Mouse (Mus musculus) spleen, postnatal 4 days (tissue): ENCODE measurements around the gene Pgam2.
"Not testable (repeated sequence)": the region's sequence is repeated elsewhere in the genome, so short reads cannot be mapped to it uniquely, and the experiment has no call there.

ENCODE experiments used
- DNase-seq, 2 experiments: peaks; one replicate each; pipeline ENCODE4 v3.0.0; 2022; ENCODE audit warnings: low spot score in 2 of 2

The Pgam2 gene

GRCm38 (mm10) chr11:5803551-5803981 is at the start of gene Pgam2:
Gene Pgam2, minus strand, starts transcription at chr11:5803733.
- no peak for DNase-seq

GRCm38 (mm10) chr11:5852314-5852713 is 48.8 kb upstream of the Pgam2 start:
- no peak for DNase-seq

- no peak for DNase-seq
These were observed 47.6 kb upstream of the Pgam2 start for GRCm38 (mm10) chr11:5851021-5851736.

GRCm38 (mm10) chr11:5850452-5850851 is 46.9 kb upstream of the Pgam2 start:
- no peak for DNase-seq

GRCm38 (mm10) chr11:5849316-5849715 is 45.8 kb upstream of the Pgam2 start:
- no peak for DNase-seq

- DNase-seq, result no peak
These were observed 45.2 kb upstream of the Pgam2 start for GRCm38 (mm10) chr11:5848741-5849140.

- no peak for DNase-seq
These were observed 43.3 kb upstream of the Pgam2 start for GRCm38 (mm10) chr11:5846639-5847345.

GRCm38 (mm10) chr11:5843131-5843530 is 39.6 kb upstream of the Pgam2 start:
- DNase-seq, result no peak

GRCm38 (mm10) chr11:5841751-5842150 is 38.2 kb upstream of the Pgam2 start:
- DNase-seq, result no peak

GRCm38 (mm10) chr11:5840346-5840745 is 36.8 kb upstream of the Pgam2 start:
- no peak for DNase-seq

- DNase-seq, result peak; percentile 91
These were observed 34.0 kb upstream of the Pgam2 start, which contains the start of gene Polm for GRCm38 (mm10) chr11:5837251-5838246. Gene Polm, minus strand, starts transcription at chr11:5838016.

GRCm38 (mm10) chr11:5836126-5836525 is 32.6 kb upstream of the Pgam2 start:
- DNase-seq, result no peak

- DNase-seq, result no peak
These were observed 31.5 kb upstream of the Pgam2 start for GRCm38 (mm10) chr11:5835057-5835456.

GRCm38 (mm10) chr11:5834506-5834905 is 31.0 kb upstream of the Pgam2 start:
- peak in 1 of 2 experiments; percentile 20 for DNase-seq

- DNase-seq, result no peak
These were observed 25.8 kb upstream of the Pgam2 start for GRCm38 (mm10) chr11:5829327-5829726.

GRCm38 (mm10) chr11:5828509-5829191 is 25.1 kb upstream of the Pgam2 start:
- no peak for DNase-seq

- DNase-seq, result no peak
These were observed 24.4 kb upstream of the Pgam2 start for GRCm38 (mm10) chr11:5827931-5828330.

- no peak for DNase-seq
These were observed 21.9 kb upstream of the Pgam2 start for GRCm38 (mm10) chr11:5825432-5825831.

- no peak for DNase-seq
These were observed 15.7 kb upstream of the Pgam2 start for GRCm38 (mm10) chr11:5819223-5819622.

GRCm38 (mm10) chr11:5813381-5813780 is 9.8 kb upstream of the Pgam2 start:
- no peak for DNase-seq

GRCm38 (mm10) chr11:5809487-5809886 is 6.0 kb upstream of the Pgam2 start:
- not testable (repeated sequence) for DNase-seq
